Mouse (Mus musculus) neural tube, embryonic 12.5 days (tissue): ENCODE results near the gene 1700001C19Rik. TPM values are rescaled to one million over a fixed set of nuclear protein-coding genes. Genes with fewer than 3 reads are reported as not detected.

Source experiments
- ATAC-seq: fragments of 200-750 bp; cut with Nextera tagmentation; 2 replicates; pipeline ENCODE4 v1.8.0; 2017; ENCODE audit warnings: low read depth, mild to moderate bottlenecking, moderate TSS enrichment, moderate library complexity; ENCODE audit not compliant: low FRiP score
- H3K27ac ChIP-seq: fragments of 300-500 bp; sonication (generic); 2 replicates; pipeline ENCODE4 v1.5.1; 2016
- H3K27me3 ChIP-seq: fragments of 300-500 bp; sonication (generic); replicated peaks from 2 replicates; pipeline ENCODE4 v1.6.1; 2016; ENCODE audit warnings: mild to moderate bottlenecking
- H3K36me3 ChIP-seq: fragments of 300-500 bp; sonication (generic); 2 replicates; pipeline ENCODE4 v1.6.1; 2016; ENCODE audit warnings: mild to moderate bottlenecking
- H3K4me1 ChIP-seq: fragments of 300-500 bp; sonication (generic); 2 replicates; pipeline ENCODE4 v1.6.1; 2016
- H3K4me2 ChIP-seq: fragments of 300-500 bp; sonication (generic); replicated peaks from 2 replicates; pipeline ENCODE4 v1.6.1; 2016; ENCODE audit warnings: mild to moderate bottlenecking
- H3K4me3 ChIP-seq: fragments of 300-500 bp; sonication (generic); 2 replicates; pipeline ENCODE4 v1.5.1; 2016
- H3K9ac ChIP-seq: fragments of 300-500 bp; sonication (generic); 2 replicates; pipeline ENCODE4 v1.6.1; 2016; ENCODE audit warnings: mild to moderate bottlenecking
- H3K9me3 ChIP-seq: fragments of 300-500 bp; sonication (generic); 2 replicates; pipeline ENCODE4 v1.6.1; 2016; ENCODE audit warnings: mild to moderate bottlenecking
- WGBS: fragments of 180-500 bp; shearing (Covaris S2); methylation state at CpG from one replicate; pipeline ENCODE4 v1.1.7; 2016; 5-methylcytosine and 5-hydroxymethylcytosine counted together
- polyA plus RNA-seq: library from polyadenylated mRNA; unstranded; fragments of >200 nt; fragmentation: Nextera tagmentation; extraction: Ambion mirVana; gene quantifications from 2 replicates; pipeline ENCODE4 v1.2.1, GENCODE M21; 2016

The 1700001C19Rik gene
- polyA plus RNA-seq, 1 experiment from 2014 or later = 0.68 TPM

GRCm38 (mm10) chr17:47459341-47459919, 22.3 kb upstream of the 1700001C19Rik start:
- H3K27me3 ChIP-seq = no peaks in the 10 kb centered on the region
- H3K4me3 ChIP-seq = no peak overlapping the region
- H3K9ac ChIP-seq = no peak overlapping the region
- 0 out of 2 replicates have a peak, but pooled peaks cover 3% of the 10 kb centered on the region for H3K4me1 ChIP-seq
- 94% methylated on average over 3 of the region's 3 CpGs for WGBS
- ATAC-seq = no peak
- H3K36me3 ChIP-seq = no peaks in the 10 kb centered on the region
- H3K4me2 ChIP-seq = no peak overlapping the region
- no peaks in the 10 kb centered on the region for H3K9me3 ChIP-seq
- H3K27ac ChIP-seq = no peak overlapping the region

GRCm38 (mm10) chr17:47458936-47459335, 21.8 kb upstream of the 1700001C19Rik start:
- 0 out of 2 replicates have a peak, but pooled peaks cover 3% of the 10 kb centered on the region for H3K4me1 ChIP-seq
- 93% methylated on average over 2 of the region's 2 CpGs for WGBS
- ATAC-seq = no peak
- no peak overlapping the region for H3K27ac ChIP-seq
- no peaks in the 10 kb centered on the region for H3K9me3 ChIP-seq
- H3K27me3 ChIP-seq = no peaks in the 10 kb centered on the region
- H3K36me3 ChIP-seq = no peaks in the 10 kb centered on the region
- no peak overlapping the region for H3K9ac ChIP-seq
- H3K4me2 ChIP-seq = no peak overlapping the region
- no peak overlapping the region for H3K4me3 ChIP-seq

- Histone ChIP-seq H3K9ac (no peak overlapping the region), H3K4me3 (no peak overlapping the region), H3K36me3 (no peaks in the 10 kb centered on the region), H3K4me2 (no peak overlapping the region), H3K9me3 (no peaks in the 10 kb centered on the region), H3K4me1 (0 out of 2 replicates have a peak, but pooled peaks cover 3% of the 10 kb centered on the region), H3K27me3 (no peaks in the 10 kb centered on the region), H3K27ac (no peak overlapping the region)
- WGBS = 84% methylated on average over 13 of the region's 13 CpGs
- ATAC-seq = no peak
Observed at GRCm38 (mm10) chr17:47458310-47458709, 21.1 kb upstream of the 1700001C19Rik start.

- Histone ChIP-seq H3K27ac (no peak overlapping the region), H3K36me3 (no peaks in the 10 kb centered on the region), H3K9me3 (no peaks in the 10 kb centered on the region), H3K9ac (no peak overlapping the region), H3K4me3 (no peak overlapping the region), H3K4me2 (no peak overlapping the region), H3K4me1 (peaks cover 7% of the 10 kb centered on the region; the same call in 1 of the 2 replicates), H3K27me3 (no peaks in the 10 kb centered on the region)
- 68% methylated on average over 8 of the region's 8 CpGs for WGBS
- no peak for ATAC-seq
Observed at GRCm38 (mm10) chr17:47454675-47455074, 17.5 kb upstream of the 1700001C19Rik start.

DNA sequence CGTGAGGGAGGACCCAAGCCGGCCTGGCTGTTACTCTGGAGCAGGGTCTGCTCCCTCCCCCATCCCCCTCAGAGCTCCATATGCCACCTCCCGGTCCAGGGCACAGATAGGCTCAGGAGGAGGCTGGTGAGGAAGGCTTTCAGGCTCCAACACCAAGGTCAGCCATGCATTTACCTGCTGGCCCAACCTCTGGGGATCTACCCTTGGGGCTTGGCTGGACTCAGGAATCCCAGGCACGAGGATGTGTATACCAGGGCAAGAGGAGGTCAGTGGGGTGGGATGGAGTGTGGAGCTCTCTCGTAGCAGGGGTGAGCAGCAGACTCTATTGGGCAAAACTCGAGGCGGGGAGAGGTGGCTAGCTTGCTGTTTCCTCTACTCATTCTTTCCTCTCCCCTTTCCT, 15.7 kb upstream of the 1700001C19Rik start:
- no peak for ATAC-seq
- 61% methylated on average over 7 of the region's 7 CpGs for WGBS
- no peaks in the 10 kb centered on the region for H3K36me3 ChIP-seq

GRCm38 (mm10) chr17:47450880-47451565, 13.8 kb upstream of the 1700001C19Rik start:
- no peak overlapping the region for H3K4me3 ChIP-seq
- H3K9ac ChIP-seq = no peak overlapping the region
- 77% methylated on average over 12 of the region's 12 CpGs for whole genome bisulfite sequencing
- H3K27me3 ChIP-seq = no peaks in the 10 kb centered on the region
- H3K9me3 ChIP-seq = no peaks in the 10 kb centered on the region
- ATAC-seq = no peak
- no peak overlapping the region for H3K27ac ChIP-seq
- H3K36me3 ChIP-seq = no peaks in the 10 kb centered on the region
- H3K4me2 ChIP-seq = no peak overlapping the region
- H3K4me1 ChIP-seq = peaks cover 7% of the 10 kb centered on the region; the same call in 1 of the 2 replicates

More for the DNA sequence above, 15.7 kb upstream of the 1700001C19Rik start:
- Histone ChIP-seq H3K4me1 (peaks cover 7% of the 10 kb centered on the region; the same call in 1 of the 2 replicates), H3K4me3 (no peak overlapping the region), H3K27me3 (no peaks in the 10 kb centered on the region), H3K9ac (no peak overlapping the region), H3K4me2 (no peak overlapping the region), H3K27ac (no peak overlapping the region), H3K9me3 (no peaks in the 10 kb centered on the region)

DNA sequence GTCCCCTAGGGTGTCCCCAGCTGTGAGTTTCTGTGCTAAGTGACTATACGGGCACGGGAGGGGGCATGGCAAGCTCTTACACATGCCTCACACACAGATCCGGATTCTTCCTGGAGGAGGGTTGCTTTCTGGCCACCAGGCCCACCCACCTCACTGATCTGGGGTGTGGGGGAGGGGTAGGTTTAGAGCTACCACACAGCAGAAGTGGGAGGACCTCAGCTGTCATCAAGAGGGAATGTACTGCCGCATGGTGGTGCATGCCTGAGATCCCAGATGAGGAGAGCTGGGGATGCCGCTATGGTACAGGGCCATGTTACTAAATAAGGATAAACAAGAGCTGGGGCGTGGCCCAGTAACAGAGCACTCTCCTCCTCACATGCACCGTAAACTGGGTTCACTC, 13.1 kb upstream of the 1700001C19Rik start:
- Histone ChIP-seq H3K9ac (no peak overlapping the region), H3K27ac (no peak overlapping the region), H3K36me3 (no peaks in the 10 kb centered on the region), H3K4me2 (no peak overlapping the region), H3K9me3 (no peaks in the 10 kb centered on the region), H3K4me3 (no peak overlapping the region), H3K4me1 (peaks cover 7% of the 10 kb centered on the region; the same call in 1 of the 2 replicates), H3K27me3 (no peaks in the 10 kb centered on the region)
- ATAC-seq = no peak
- 35% methylated on average over 7 of the region's 7 CpGs for WGBS

- no peak for ATAC-seq
- no peak overlapping the region for H3K9ac ChIP-seq
- H3K36me3 ChIP-seq = no peaks in the 10 kb centered on the region
- H3K27me3 ChIP-seq = no peaks in the 10 kb centered on the region
- H3K27ac ChIP-seq = no peak overlapping the region
- no peaks in the 10 kb centered on the region for H3K9me3 ChIP-seq
- H3K4me1 ChIP-seq = peaks cover 7% of the 10 kb centered on the region; the same call in 1 of the 2 replicates
- WGBS = 73% methylated on average over 5 of the region's 5 CpGs
- H3K4me3 ChIP-seq = no peak overlapping the region
- H3K4me2 ChIP-seq = no peak overlapping the region
Observed at GRCm38 (mm10) chr17:47449432-47449831, 12.3 kb upstream of the 1700001C19Rik start.

DNA sequence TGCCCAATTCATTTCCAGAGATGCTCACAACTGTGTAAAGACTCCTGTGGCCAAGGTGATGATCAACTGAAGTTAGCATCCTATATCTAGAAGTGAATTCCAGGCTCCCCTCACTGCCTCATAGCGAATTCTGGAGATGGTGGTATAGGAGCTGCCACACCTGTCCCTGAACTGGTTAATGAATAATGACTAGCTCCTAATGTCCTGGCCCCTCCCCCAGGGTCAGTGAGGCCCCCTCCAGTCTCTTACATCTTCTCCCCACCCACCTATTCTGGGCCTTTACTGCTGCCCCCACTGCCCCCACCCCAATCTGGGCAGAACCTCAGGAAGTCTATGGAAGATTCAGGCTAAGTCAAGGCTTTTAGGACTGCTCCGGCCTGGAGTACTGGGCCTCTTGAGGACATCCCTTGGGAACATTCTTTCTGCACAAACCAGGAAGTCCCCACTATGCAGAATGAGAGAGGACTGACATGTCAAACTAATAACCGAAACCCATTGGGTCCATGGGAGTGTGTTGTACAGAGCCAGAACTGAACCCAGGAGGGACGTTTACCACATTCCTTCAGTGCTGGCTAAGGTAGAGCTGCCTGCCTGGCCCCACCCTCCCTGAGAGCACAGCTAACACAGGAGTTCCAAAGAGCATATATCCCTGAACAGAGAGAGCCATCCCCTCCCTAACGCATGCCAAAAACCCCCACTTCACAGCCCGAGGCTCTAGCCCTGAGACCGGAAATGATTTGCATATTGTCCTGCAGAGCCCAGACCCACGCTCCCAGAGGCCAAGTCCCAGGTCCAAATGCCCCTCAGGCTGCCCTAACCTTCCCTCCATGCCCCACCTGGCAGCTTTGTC, 11.6 kb upstream of the 1700001C19Rik start:
- Histone ChIP-seq H3K4me2 (no peak overlapping the region), H3K4me3 (no peak overlapping the region), H3K9ac (no peak overlapping the region), H3K27ac (no peak overlapping the region), H3K27me3 (no peaks in the 10 kb centered on the region), H3K4me1 (peaks cover 7% of the 10 kb centered on the region; the same call in 1 of the 2 replicates), H3K9me3 (no peaks in the 10 kb centered on the region), H3K36me3 (no peaks in the 10 kb centered on the region)
- no peak for ATAC-seq
- WGBS = 46% methylated on average over 8 of the region's 8 CpGs

DNA sequence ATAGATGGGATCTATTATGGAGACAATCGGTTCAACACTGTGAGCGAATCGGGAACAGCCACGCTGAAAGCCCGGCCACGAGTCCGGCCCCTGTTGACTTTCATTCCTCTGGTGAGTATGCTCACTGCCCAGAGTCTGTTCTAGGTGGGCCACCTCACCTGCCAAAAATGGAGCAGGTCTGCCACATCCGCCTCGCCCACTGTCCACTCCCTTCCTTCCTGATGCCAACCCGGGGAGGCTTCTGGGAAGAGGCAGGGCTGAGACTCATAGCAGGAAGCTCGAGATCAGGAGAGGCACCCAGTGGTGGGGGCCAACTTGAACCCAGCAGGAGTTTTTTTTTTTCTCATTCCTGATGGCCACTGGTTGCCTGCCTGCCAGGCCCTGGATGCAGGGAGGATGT, 9.4 kb upstream of the 1700001C19Rik start:
- Histone ChIP-seq H3K36me3 (no peaks in the 10 kb centered on the region), H3K9me3 (no peaks in the 10 kb centered on the region), H3K9ac (no peak overlapping the region), H3K4me1 (peaks cover 7% of the 10 kb centered on the region; the same call in 1 of the 2 replicates), H3K4me2 (no peak overlapping the region), H3K27ac (no peak overlapping the region), H3K4me3 (no peak overlapping the region), H3K27me3 (no peaks in the 10 kb centered on the region)
- 92% methylated on average over 11 of the region's 11 CpGs for WGBS
- no peak for ATAC-seq

GRCm38 (mm10) chr17:47446025-47446424, 8.8 kb upstream of the 1700001C19Rik start:
- Histone ChIP-seq H3K4me3 (no peak overlapping the region), H3K4me1 (peaks cover 7% of the 10 kb centered on the region; the same call in 1 of the 2 replicates), H3K9me3 (no peaks in the 10 kb centered on the region), H3K27me3 (no peaks in the 10 kb centered on the region), H3K9ac (no peak overlapping the region), H3K4me2 (no peak overlapping the region), H3K27ac (no peak overlapping the region), H3K36me3 (no peaks in the 10 kb centered on the region)
- WGBS = 83% methylated on average over 9 of the region's 9 CpGs
- no peak for ATAC-seq

- WGBS = 84% methylated on average over 11 of the region's 11 CpGs
- no peak for ATAC-seq
- Histone ChIP-seq H3K9me3 (no peaks in the 10 kb centered on the region), H3K36me3 (no peaks in the 10 kb centered on the region), H3K27ac (no peak overlapping the region), H3K4me2 (no peak overlapping the region), H3K9ac (no peak overlapping the region), H3K27me3 (no peaks in the 10 kb centered on the region), H3K4me3 (no peak overlapping the region), H3K4me1 (peaks cover 7% of the 10 kb centered on the region; the same call in 1 of the 2 replicates)
Observed at GRCm38 (mm10) chr17:47445518-47445917, 8.3 kb upstream of the 1700001C19Rik start.
